Mouse (Mus musculus) thymus, postnatal 4 days (tissue): ENCODE data around the gene Gast.

Experiments used
- DNase-seq: peaks from one replicate; pipeline ENCODE4 v3.0.0; 2021

Gast gene

GRCm38 (mm10) chr11:100362209-100362978 lies 28.2 kb downstream of the Gast start:
- peak; percentile 86 for DNase-seq

GRCm38 (mm10) chr11:100362979-100363562 lies 28.9 kb downstream of the Gast start:
- peak; percentile 85 for DNase-seq

- no peak for DNase-seq
Observed at GRCm38 (mm10) chr11:100369145-100369544, 34.9 kb downstream of the Gast start.

- no peak for DNase-seq
Observed at GRCm38 (mm10) chr11:100369822-100370221, 35.6 kb downstream of the Gast start.

GRCm38 (mm10) chr11:100371981-100372558 lies 37.9 kb downstream of the Gast start:
- DNase-seq: no peak

GRCm38 (mm10) chr11:100375127-100375526 lies 40.9 kb downstream of the Gast start:
- DNase-seq: no peak

GRCm38 (mm10) chr11:100376005-100376404 lies 41.8 kb downstream of the Gast start:
- no peak for DNase-seq

- DNase-seq: no peak
Observed at GRCm38 (mm10) chr11:100376746-100377389, 42.7 kb downstream of the Gast start.

GRCm38 (mm10) chr11:100377989-100378388 lies 43.8 kb downstream of the Gast start:
- DNase-seq: no peak

- no peak for DNase-seq
Observed at GRCm38 (mm10) chr11:100378446-100378845, 44.2 kb downstream of the Gast start.

GRCm38 (mm10) chr11:100379311-100379710 lies 45.1 kb downstream of the Gast start:
- no peak for DNase-seq

- no peak for DNase-seq
Observed at GRCm38 (mm10) chr11:100382682-100383081, 48.5 kb downstream of the Gast start.

GRCm38 (mm10) chr11:100385016-100385415 lies 50.8 kb downstream of the Gast start:
- DNase-seq: no peak

GRCm38 (mm10) chr11:100386586-100386985 lies 52.4 kb downstream of the Gast start:
- no peak for DNase-seq
